Mouse (Mus musculus) hematopoietic multipotent progenitor cell, adult 10-12 weeks (in vitro differentiated cells): Measurements from ENCODE around the gene Stk24. TPM values are rescaled to one million over a fixed set of nuclear protein-coding genes. Genes with fewer than 3 reads are reported as not detected.

Experiments used
- polyA plus RNA-seq: library from polyadenylated mRNA; stranded (reverse); fragments of >175 nt; gene quantifications from 2 replicates; pipeline ENCODE4 v1.2.3, GENCODE M21; 2012; ENCODE audit warnings: low replicate concordance

Stk24 gene
- 84.8 and 128 TPM in 2 replicates for polyA plus RNA-seq

DNA sequence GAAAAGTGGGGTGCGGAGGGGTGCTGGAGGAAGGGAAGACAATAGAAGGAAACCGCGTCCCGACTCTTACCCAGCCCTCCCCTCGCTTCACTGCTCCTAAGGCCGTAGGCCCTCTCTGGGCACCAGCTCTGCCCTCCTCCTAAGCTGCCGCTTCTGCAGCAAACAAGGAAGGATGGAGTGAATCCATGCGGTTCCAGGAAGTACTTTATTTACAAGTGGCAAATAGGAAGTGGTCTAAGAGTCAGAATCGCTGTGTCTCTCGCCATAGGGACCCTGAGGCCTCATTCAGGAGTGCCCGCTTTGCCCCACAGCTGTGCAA lies at the start of gene Stk24:
Gene Stk24, minus strand, starts transcription at position 185 of the 319 bp plus-strand sequence.

Other genes starting within 250 kb of the Stk24 start
- gene Slc15a1, start 125.2 kb upstream of the Stk24 start, polyA plus RNA-seq, result not detected in 2 replicates